Mouse (Mus musculus) kidney, adult 10 weeks (tissue): Measurements from ENCODE around the gene Samd3. TPM values are rescaled to one million over a fixed set of nuclear protein-coding genes. Genes with fewer than 3 reads are reported as not detected.

Source experiments
- polyA plus RNA-seq: library from polyadenylated mRNA; stranded (reverse); fragments of 350-450 nt; fragmentation: Illumina TruSeq; extraction: RNeasy Lipid Tissue Mini Kit (QIAGEN cat#74804); gene quantifications from one replicate; pipeline ENCODE4 v1.2.3, GENCODE M21; 2014; ENCODE audit warnings: low read depth, low replicate concordance

Samd3 gene
- not detected for polyA plus RNA-seq

GRCm38 (mm10) chr10:26229488-26229887 is at the start of gene Samd3:
Samd3 (plus strand) TSS chr10:26229707.

Other genes starting within 250 kb of the Samd3 start
- not detected for gene Gm9767, start 151.5 kb upstream of the Samd3 start, polyA plus RNA-seq
- 0.61 TPM for gene Tmem200a, start 150.7 kb upstream of the Samd3 start, polyA plus RNA-seq
- gene L3mbtl3, start 146.3 kb downstream of the Samd3 start, polyA plus RNA-seq: 10.8 TPM